Mouse (Mus musculus): ENCODE data around the gene Gpr62. TPM values are rescaled to one million over a fixed set of nuclear protein-coding genes. Genes with fewer than 3 reads are reported as not detected.

Gpr62 gene
- total and polyA plus RNA-seq, 3 experiments = 0.04 to 0.11 TPM; not detected in 1

DNA sequence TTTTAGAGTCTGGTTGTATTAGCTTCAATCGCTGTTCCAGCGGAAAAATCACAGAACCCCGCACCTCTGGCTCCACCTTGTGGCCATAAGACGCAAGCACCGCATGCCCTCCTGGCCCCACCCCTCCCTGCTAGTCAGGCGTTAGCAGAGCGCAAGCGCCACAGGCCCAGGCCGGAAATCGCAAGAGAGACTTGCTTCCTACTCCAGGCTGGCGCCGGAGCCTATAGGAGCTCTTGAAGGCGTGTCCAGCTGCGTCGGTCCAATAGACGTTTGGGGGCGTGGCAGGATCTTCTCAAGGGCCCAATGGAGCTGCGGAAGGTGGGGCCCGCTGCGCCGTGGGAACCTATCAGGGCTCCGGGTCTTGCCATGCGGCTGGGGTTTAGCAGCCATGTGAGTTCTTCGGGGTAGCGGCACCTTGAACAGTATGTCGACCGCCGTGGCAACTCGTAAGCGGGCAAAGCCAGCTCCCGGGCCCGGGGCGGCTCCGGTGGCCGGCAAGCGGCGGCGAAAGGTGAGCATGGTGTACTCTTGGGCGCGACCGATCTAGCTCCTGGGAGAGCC lies 11.3 kb upstream of the Gpr62 start, which contains the start of gene Parp3 (continued):
- no peak for TF ChIP-seq USF2 (conservative IDR thresholded peaks at IDR 0.05; ENCODE audit: low read depth, low read length)
- TF ChIP-seq PAX5 (IDR thresholded peaks at IDR 0.05; ENCODE audit: low read length) = no peak
- TF ChIP-seq RAD21 (IDR thresholded peaks at IDR 0.05; ENCODE audit: low read depth, low read length) = peak; percentile 96
- peak; percentile 63; the same call in 1 of the 2 replicates for TF ChIP-seq KAT2A (IDR thresholded peaks at IDR 0.05; ENCODE audit: insufficient replicate concordance, low read length)
- TF ChIP-seq ETS1 (conservative IDR thresholded peaks at IDR 0.05; ENCODE audit: low read depth, low read length) = no peak
- no peak for TF ChIP-seq RCOR1 (conservative IDR thresholded peaks at IDR 0.05; ENCODE audit: low read depth, low read length)
- TF ChIP-seq MAFK (IDR thresholded peaks at IDR 0.05; ENCODE audit: insufficient replicate concordance, low read length) = no peak
- 0 out of 2 replicates have a peak, but pooled peaks have one; percentile 6 for TF ChIP-seq TBP (conservative IDR thresholded peaks at IDR 0.05; ENCODE audit: low read depth, low read length)
- peak; percentile 98 for TF ChIP-seq ELF1 (IDR thresholded peaks at IDR 0.05; ENCODE audit: low read depth, low read length)
- no peak for TF ChIP-seq CHD1 (IDR thresholded peaks at IDR 0.05; ENCODE audit: low read depth, low read length)
- peak; percentile 95 for TF ChIP-seq NRF1 (IDR thresholded peaks at IDR 0.05; ENCODE audit: low read depth, low read length)
- TF ChIP-seq ZMIZ1 (IDR thresholded peaks at IDR 0.05; ENCODE audit: low read depth, low read length) = peak; percentile 60; the same call in 1 of the 2 replicates
- peak; percentile 100 for TF ChIP-seq MXI1 (IDR thresholded peaks at IDR 0.05; ENCODE audit: low read depth, low read length)
- peak; percentile 98 for TF ChIP-seq SIN3A (IDR thresholded peaks at IDR 0.05; ENCODE audit: low read length)
- TF ChIP-seq MAZ (IDR thresholded peaks at IDR 0.05; ENCODE audit: low read depth, low read length) = peak; percentile 98
- TF ChIP-seq MEF2A (IDR thresholded peaks at IDR 0.05; ENCODE audit: borderline replicate concordance, low read depth, low read length) = peak; percentile 12; the same call in 1 of the 2 replicates
- TF ChIP-seq CHD2 (IDR thresholded peaks at IDR 0.05; ENCODE audit: low read length) = peak; percentile 91
- TF ChIP-seq E2F4 (IDR thresholded peaks at IDR 0.05; ENCODE audit: insufficient replicate concordance, low read depth, low read length) = no peak

DNA sequence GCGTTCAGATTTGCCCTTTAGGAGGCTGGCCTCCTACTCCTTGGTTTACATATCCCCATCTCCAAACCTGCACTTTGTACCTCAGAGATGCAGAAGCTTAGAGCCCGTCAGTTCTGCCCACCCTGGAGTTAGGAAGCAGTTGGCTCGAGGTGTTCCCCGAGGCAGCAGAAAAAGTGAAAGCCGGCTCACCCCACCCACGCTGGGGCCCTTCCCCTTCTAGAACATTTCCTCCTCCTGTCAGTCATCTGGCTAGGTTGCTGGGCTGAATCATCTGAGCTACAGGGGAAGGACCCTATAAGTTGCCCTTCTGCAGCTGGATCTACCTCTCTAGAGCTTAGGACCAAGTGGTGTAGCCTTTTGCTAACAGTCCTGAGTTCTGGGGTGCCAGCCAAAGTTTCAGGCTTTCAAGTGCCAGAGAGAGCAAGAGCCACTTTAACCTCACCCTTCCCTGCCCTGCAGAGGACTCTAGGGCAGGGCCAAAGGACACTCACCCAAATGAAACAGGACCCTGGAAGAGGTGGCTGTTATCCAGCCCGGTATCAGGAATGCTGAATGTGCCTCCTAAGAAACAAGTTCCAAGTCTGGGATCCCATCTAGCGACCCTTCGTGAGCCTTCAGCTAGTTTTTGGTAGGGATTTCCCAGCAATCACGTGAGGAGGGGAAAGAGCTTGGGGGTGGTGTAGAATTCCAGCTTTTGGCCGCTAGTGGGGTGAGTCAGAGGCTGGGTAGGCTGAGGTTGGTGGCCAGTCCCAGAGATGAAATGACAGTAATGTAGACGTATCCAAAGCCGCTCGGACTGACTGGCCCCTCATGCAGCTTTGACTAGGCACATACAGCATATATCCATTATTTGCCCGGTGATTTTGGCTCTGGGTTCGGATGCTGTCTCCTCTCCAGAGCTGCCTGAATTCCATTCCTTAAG lies 10.5 kb upstream of the Gpr62 start:
- Histone ChIP-seq H3K4me2 (ENCODE audit: insufficient read depth, low read depth, poor library complexity, severe bottlenecking) (peak overlapping the region; percentile 90), H3K27ac (ENCODE audit: insufficient read depth, low read depth) (peak overlapping the region; percentile 13; the same call in 1 of the 2 replicates), H3K36me3 (replicated peaks in 1 of 2; ENCODE audit: control insufficient read depth in 1 of 2, insufficient read depth in 1 of 2, low read length in 1 of 2) (peaks cover 21 to 55% of the 10 kb centered on the region in 2 experiments), H3K9ac (ENCODE audit: insufficient read depth, low read depth) (peak overlapping the region; percentile 61), H3K4me1 (ENCODE audit: control insufficient read depth in 1 of 2, insufficient read depth in 2 of 2) (peaks cover 6 to 69% of the 10 kb centered on the region in 2 experiments), H3K4me3 (replicated peaks in 1 of 3; ENCODE audit: low read depth in 2 of 3, low read length in 2 of 3, poor library complexity in 1 of 3) (peak overlapping the region; percentile 54 to 77 (median 66)), H3K27me3 (replicated peaks) (no peaks in the 10 kb centered on the region), H3K9me3 (replicated peaks; ENCODE audit: low read length) (no peaks in the 10 kb centered on the region), H3K79me2 (replicated peaks; ENCODE audit: control insufficient read depth, extremely low read depth, insufficient read depth, poor library complexity, severe bottlenecking) (peaks cover 26% of the 10 kb centered on the region)
- peak; percentile 74 for DNase-seq (ENCODE audit: extremely low read depth)
- dilution Hi-C loops (cut with MboI; ENCODE audit: extremely low pct_ligation_motif_present, extremely low pct_unique_long_range_greater_than_20kb, low sequenced_read_pairs) (no loop called here), in situ Hi-C loops (cut with MboI; ENCODE audit: low pct_ligation_motif_present, low pct_unique_long_range_greater_than_20kb, low sequenced_read_pairs) (loop anchor here (5.0 kb wide), 1 partner anchor 39 kb away; the partner anchor contains the start of gene Acy1)
- TF ChIP-seq ZMIZ1 (IDR thresholded peaks at IDR 0.05; ENCODE audit: low read depth, low read length) = no peak
- peak; percentile 78 for TF ChIP-seq BHLHE40 (IDR thresholded peaks at IDR 0.05; ENCODE audit: low read depth, low read length)
- TF ChIP-seq POLR2A (IDR thresholded peaks at IDR 0.05; ENCODE audit: low read depth, low read length) = peak; percentile 54; the same call in 1 of the 2 replicates
- TF ChIP-seq POLR2AphosphoS2 (IDR thresholded peaks at IDR 0.05; ENCODE audit: low read depth, low read length) = no peak
- peak; percentile 14; the same call in 1 of the 2 replicates for TF ChIP-seq MEF2A (IDR thresholded peaks at IDR 0.05; ENCODE audit: borderline replicate concordance, low read depth, low read length)
- TF ChIP-seq IRF4 (IDR thresholded peaks at IDR 0.05; ENCODE audit: low read depth, low read length) = no peak
- no peak for TF ChIP-seq E2F4 (IDR thresholded peaks at IDR 0.05; ENCODE audit: insufficient replicate concordance, low read depth, low read length)
- TF ChIP-seq JUND (conservative IDR thresholded peaks at IDR 0.05; ENCODE audit: low read depth, low read length) = no peak
- no peak for TF ChIP-seq MYC (IDR thresholded peaks at IDR 0.05; ENCODE audit: low read depth, low read length)
- peak; percentile 26; the same call in 1 of the 2 replicates for TF ChIP-seq ELF1 (IDR thresholded peaks at IDR 0.05; ENCODE audit: low read depth, low read length)
- TF ChIP-seq MXI1 (IDR thresholded peaks at IDR 0.05; ENCODE audit: low read depth, low read length) = peak; percentile 66
- TF ChIP-seq EP300 (IDR thresholded peaks at IDR 0.05; ENCODE audit: low read length) = no peak
- peak; percentile 50 for TF ChIP-seq SIN3A (IDR thresholded peaks at IDR 0.05; ENCODE audit: low read length)
- TF ChIP-seq ETS1 (conservative IDR thresholded peaks at IDR 0.05; ENCODE audit: low read depth, low read length) = peak; percentile 29; the same call in 1 of the 2 replicates
- no peak for TF ChIP-seq CHD1 (IDR thresholded peaks at IDR 0.05; ENCODE audit: low read depth, low read length)
- 0 out of 2 replicates have a peak, but pooled peaks have one; percentile 22 for TF ChIP-seq UBTF (IDR thresholded peaks at IDR 0.05; ENCODE audit: low read depth, low read length)
- TF ChIP-seq ZC3H11A (IDR thresholded peaks at IDR 0.05; ENCODE audit: low read depth, low read length) = no peak

Measured in CH12.LX (cell line).